Mouse (Mus musculus): ENCODE data around the gene Gm648. TPM values are rescaled to one million over a fixed set of nuclear protein-coding genes. Genes with fewer than 3 reads are reported as not detected.

Gene Gm648
- polyA plus RNA-seq, 1 experiment from 2014 or later = not detected

GRCm38 (mm10) chrX:56497241-56497640 is 52.2 kb downstream of the Gm648 start:
- no peak for ATAC-seq (ENCODE audit: low FRiP score, low TSS enrichment)
- H3K27ac ChIP-seq (ENCODE audit: low read depth, low read length) = no peak overlapping the region
- WGBS = 85% methylated on average over 7 of the region's 7 CpGs
- no peaks in the 10 kb centered on the region for H3K9me3 ChIP-seq (ENCODE audit: control insufficient read depth, low read length)
- no peak overlapping the region for H3K4me2 ChIP-seq (replicated peaks; ENCODE audit: low read depth, low read length)
- H3K4me1 ChIP-seq (ENCODE audit: control insufficient read depth, insufficient read depth, low read length) = no peaks in the 10 kb centered on the region
- no peak overlapping the region for H3K4me3 ChIP-seq (ENCODE audit: low read length)
- peaks cover 2% of the 10 kb centered on the region; the same call in 1 of the 2 replicates for H3K36me3 ChIP-seq (ENCODE audit: control insufficient read depth, insufficient read depth, low read length)
- H3K9ac ChIP-seq (ENCODE audit: low read depth, low read length) = no peak overlapping the region
- no peaks in the 10 kb centered on the region for H3K27me3 ChIP-seq (ENCODE audit: control insufficient read depth, insufficient read depth, low read length)

Small RNA genes within 50 kb of the gene (microRNA-seq; reads per million reads assigned to microRNA genes)
- gene Mir5116 = not detected

Other genes starting within 250 kb of the Gm648 start
- 5.7 and 10.8 TPM in 2 replicates for gene Zfp449, start 203.2 kb downstream of the Gm648 start, polyA plus RNA-seq (2014; fragmentation: Nextera tagmentation; extraction: Ambion mirVana)
- 5.2 and 5.3 TPM in 2 replicates for gene Smim10l2a, start 175.0 kb downstream of the Gm648 start, polyA plus RNA-seq (2014; fragmentation: Nextera tagmentation; extraction: Ambion mirVana)
- gene Gm2174, start 101.6 kb downstream of the Gm648 start, polyA plus RNA-seq (2014; fragmentation: Nextera tagmentation; extraction: Ambion mirVana) = 1.0 and 4.2 TPM in 2 replicates
- 25.6 and 28.8 TPM in 2 replicates for gene Ints6l, start 94.7 kb downstream of the Gm648 start, polyA plus RNA-seq (2014; fragmentation: Nextera tagmentation; extraction: Ambion mirVana)
- gene Gm10477, start 24.9 kb downstream of the Gm648 start, polyA plus RNA-seq (2014; fragmentation: Nextera tagmentation; extraction: Ambion mirVana) = not detected in 2 replicates
- gene Mmgt1, start 48.5 kb upstream of the Gm648 start, polyA plus RNA-seq (2014; fragmentation: Nextera tagmentation; extraction: Ambion mirVana) = 18.8 and 33.5 TPM in 2 replicates
- 5.7 and 7.3 TPM in 2 replicates for gene Slc9a6, start 60.2 kb upstream of the Gm648 start, polyA plus RNA-seq (2014; fragmentation: Nextera tagmentation; extraction: Ambion mirVana)
- gene Fhl1, start 182.2 kb upstream of the Gm648 start, polyA plus RNA-seq (2014; fragmentation: Nextera tagmentation; extraction: Ambion mirVana) = 47.4 and 60.3 TPM in 2 replicates